Mouse (Mus musculus) mouse embryonic stem cell (cell line): ENCODE data around the gene Sorbs2.
"Not testable (repeated sequence)": the region's sequence is repeated elsewhere in the genome, so short reads cannot be mapped to it uniquely, and the experiment has no call there.

Experiments used
- in situ Hi-C, 2 experiments: fragments of 300-500 bp; cut with MboI; formaldehyde crosslinking; loops; 1 replicate in 1 of 2; 3 replicates in 1 of 2; pipeline ENCODE4 v1.14.3; 2019 to 2020; ENCODE audit warnings: low sequenced_read_pairs in 2 of 2, low pct_unique_long_range_greater_than_20kb in 1 of 2, mixed read lengths in 1 of 2; ENCODE audit not compliant: unreplicated experiment in 1 of 2

Sorbs2 gene

GRCm38 (mm10) chr8:45855118-45855517, 347.5 kb downstream of the Sorbs2 start:
- in situ Hi-C loops: no loop called here

- in situ Hi-C loops: no loop called here
Measured at GRCm38 (mm10) chr8:45857734-45858133, 350.1 kb downstream of the Sorbs2 start.

- in situ Hi-C loops: no loop called here
Measured at GRCm38 (mm10) chr8:45858391-45858790, 350.8 kb downstream of the Sorbs2 start.

- in situ Hi-C loops: not testable (repeated sequence)
Measured at GRCm38 (mm10) chr8:45871587-45871986, 364.0 kb downstream of the Sorbs2 start.

- in situ Hi-C loops: no loop called here
Measured at GRCm38 (mm10) chr8:45872077-45872476, 364.5 kb downstream of the Sorbs2 start.

GRCm38 (mm10) chr8:45874945-45875626, 367.5 kb downstream of the Sorbs2 start:
- in situ Hi-C loops: no loop called here

GRCm38 (mm10) chr8:45876397-45876796, 368.8 kb downstream of the Sorbs2 start:
- in situ Hi-C loops: no loop called here
